Mouse (Mus musculus) induced T-regulatory cell, adult 2 months (primary cell): ENCODE results near the gene Camk2b.

Source experiments
- DNase-seq: peaks from one replicate; pipeline ENCODE4 v3.0.0-alpha.2; 2012; ENCODE audit warnings: low read depth

Gene Camk2b

GRCm38 (mm10) chr11:5983629-5984028 lies 82.5 kb downstream of the Camk2b start:
- no peak for DNase-seq

GRCm38 (mm10) chr11:5981323-5981722 lies 84.8 kb downstream of the Camk2b start:
- DNase-seq, result no peak

- DNase-seq, result no peak
Measured at GRCm38 (mm10) chr11:5980561-5980960, 85.6 kb downstream of the Camk2b start.

DNA sequence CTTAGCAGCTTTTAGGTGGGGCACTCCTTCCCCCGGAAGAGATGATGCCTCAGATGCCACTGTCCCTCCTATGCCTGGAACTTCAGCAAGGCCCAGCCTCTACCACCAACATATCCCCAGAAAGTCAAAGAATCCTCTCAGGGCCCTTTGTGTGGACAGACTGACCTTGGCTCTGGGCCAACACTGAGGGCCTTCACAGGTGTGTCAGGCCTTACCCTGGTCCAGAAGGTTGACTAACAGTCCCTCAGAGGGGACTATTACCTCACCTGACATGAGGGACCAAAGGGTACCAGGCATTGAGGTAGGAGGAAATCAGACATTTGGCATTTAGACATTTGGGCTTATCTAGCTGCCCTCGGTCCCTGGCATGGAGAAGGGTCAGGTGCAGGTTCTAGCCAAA lies 86.1 kb downstream of the Camk2b start:
- DNase-seq, result no peak

DNA sequence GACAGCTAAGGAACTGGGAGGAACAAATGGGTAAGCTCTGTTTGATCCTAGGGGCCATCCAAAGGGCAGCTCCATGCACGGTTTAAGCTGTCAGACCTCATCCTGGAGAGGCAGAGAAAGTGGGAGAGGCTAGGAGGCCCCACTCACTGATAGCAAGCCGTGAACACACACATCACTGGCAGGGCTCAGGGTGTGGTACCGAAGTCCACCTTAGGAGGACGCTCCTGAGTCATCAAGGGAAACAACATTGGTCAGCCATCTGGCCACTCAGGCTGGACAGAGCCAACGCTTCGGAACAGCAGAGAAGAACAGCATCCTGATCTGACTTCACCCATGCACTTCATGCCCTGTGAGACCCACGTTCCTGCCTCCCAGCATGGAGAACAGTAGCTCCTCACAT lies 87.1 kb downstream of the Camk2b start:
- DNase-seq, result no peak

- DNase-seq, result no peak
Measured at GRCm38 (mm10) chr11:5976106-5976505, 90.1 kb downstream of the Camk2b start.

- no peak for DNase-seq
Measured at GRCm38 (mm10) chr11:5975068-5975467, 91.1 kb downstream of the Camk2b start.

- no peak for DNase-seq
Measured at GRCm38 (mm10) chr11:5974053-5974452, 92.1 kb downstream of the Camk2b start.

GRCm38 (mm10) chr11:5973151-5973550 lies 93.0 kb downstream of the Camk2b start:
- DNase-seq, result no peak

- no peak for DNase-seq
Measured at GRCm38 (mm10) chr11:5971202-5971601, 95.0 kb downstream of the Camk2b start.

GRCm38 (mm10) chr11:5968223-5968622 lies 97.9 kb downstream of the Camk2b start:
- no peak for DNase-seq

DNA sequence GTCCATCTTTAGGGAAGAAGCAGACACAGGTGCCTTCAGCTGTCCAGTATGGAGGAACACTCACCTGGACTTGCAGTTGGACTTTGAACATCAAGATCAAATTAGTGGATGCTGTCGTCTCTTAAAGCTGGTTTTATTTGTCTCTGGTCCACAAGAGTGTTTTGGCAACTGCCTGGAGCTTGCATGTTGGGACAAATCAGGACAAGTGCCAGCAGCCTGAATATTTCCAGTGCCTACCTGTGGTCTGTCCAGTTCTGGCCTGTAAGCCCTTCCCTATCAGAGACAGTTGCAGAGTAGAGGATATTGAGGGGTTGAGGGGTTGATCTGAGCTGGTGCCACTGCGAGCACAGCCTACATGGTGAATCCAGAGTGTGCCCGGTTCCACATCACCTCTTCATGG lies 99.4 kb downstream of the Camk2b start:
- no peak for DNase-seq

- DNase-seq, result no peak
Measured at GRCm38 (mm10) chr11:5965865-5966264, 100.3 kb downstream of the Camk2b start.

DNA sequence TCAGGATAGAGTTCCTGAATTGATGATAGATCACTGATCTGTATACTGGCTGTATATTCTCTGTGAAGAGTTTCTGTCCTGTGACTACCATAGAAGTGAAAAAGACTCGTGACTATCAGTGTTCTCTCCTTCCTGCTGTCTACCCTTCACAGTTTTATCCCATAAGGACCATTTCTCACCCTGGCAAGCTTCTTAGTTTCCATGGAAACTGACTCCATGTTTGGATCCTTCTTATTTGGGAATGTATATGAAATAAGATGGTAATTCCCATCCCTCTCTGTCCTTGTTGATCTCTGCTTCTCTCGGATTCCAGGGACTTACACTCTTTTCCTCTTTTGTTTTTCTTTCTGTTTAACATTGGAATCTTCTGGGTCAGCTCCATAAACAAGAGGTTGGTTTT lies 106.1 kb downstream of the Camk2b start:
- no peak for DNase-seq

DNA sequence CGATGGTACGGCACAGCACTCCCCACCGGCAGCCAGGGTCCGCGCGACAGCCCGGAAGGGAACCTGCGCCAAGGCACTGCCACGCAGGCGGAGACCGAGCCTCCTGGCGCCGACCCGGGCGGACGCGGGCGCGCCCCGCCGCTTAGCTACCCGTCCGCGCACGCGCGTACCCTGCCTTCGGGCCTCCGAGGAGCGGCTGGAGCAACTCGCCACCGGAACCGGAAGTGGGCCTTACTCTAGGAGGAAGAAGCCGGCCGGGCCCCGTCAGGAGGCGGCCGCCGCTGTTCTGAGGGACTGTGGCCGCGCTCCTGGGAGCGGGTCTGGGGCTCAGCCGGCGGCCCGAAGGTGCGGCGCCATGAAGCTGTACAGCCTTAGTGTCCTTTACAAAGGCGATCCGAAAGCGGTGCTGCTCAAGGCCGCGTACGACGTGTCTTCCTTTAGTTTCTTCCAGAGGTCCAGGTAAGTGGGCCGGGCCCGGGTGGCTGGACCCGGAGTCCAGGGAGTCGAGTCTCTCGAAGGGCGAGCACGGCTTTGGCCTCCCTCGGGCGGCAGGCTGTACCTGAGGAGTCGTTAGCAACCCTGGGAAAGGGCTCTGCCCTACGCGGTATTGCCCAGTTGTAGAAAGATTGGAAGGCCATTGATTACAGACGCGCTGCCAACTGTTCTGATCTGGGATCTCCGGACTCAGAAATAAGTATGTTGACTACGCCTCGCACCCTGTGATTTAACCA lies 110.5 kb downstream of the Camk2b start, which contains the start of gene Ykt6:
Ykt6 (plus strand) TSS at position 148 of the 731 bp plus-strand sequence.
- DNase-seq, result peak; percentile 94

DNA sequence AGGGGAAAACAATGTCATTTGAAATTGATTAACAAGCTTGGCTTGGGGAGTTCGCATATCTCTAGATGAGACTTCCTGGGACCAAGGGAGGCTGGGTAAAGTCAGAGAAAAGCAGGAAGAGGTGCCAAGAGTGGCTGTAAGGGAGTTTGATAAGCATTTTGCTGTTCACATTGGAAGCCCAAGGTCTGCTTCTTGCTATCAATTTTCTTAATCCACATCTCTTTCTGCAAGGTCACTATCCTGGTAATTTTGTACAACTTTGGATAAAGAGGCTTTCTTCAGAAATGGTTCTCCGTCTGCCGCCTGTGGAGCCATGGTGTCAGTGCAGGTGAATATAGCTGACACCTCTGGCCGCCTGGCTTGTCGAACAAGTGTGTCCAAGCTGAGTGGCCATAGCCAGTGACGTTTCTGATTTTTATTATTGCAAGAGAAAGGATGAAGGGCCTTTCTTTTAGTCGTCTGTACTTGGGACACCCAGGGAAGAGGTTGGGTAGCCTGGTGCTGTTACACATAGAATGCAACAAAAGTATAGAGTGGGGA lies 111.1 kb downstream of the Camk2b start:
- peak; percentile 77 for DNase-seq

- DNase-seq, result no peak
Measured at GRCm38 (mm10) chr11:5954435-5954834, 111.7 kb downstream of the Camk2b start.

DNA sequence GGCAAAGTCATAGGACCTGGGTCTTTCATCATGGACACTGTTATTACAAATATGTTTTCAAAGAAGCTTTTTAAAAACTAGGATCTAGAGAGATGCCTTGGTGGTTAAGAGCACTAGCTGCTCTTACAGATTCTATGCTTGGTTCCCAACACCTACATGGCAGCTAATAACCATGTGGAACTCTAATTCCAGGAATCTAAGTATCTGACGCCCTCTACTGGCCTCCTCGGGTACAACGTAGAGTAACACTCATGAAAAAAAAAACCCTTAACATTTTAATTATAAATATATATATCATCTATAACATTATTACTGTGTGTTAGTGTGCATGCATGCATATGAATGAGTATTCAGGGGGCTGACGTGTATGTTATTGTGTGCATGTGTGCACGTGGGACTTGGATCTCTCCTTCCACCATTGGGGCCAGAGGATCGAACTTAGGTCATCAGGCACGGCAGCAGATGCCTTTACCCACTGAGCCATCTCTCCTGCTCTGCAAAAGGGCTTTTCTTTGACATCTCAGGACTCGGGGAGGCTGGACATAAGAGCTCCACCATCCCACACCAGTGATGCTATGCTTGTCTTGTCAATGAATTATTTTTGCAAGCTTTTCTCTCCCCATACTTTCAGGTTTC lies 112.9 kb downstream of the Camk2b start:
- peak; percentile 74 for DNase-seq

DNA sequence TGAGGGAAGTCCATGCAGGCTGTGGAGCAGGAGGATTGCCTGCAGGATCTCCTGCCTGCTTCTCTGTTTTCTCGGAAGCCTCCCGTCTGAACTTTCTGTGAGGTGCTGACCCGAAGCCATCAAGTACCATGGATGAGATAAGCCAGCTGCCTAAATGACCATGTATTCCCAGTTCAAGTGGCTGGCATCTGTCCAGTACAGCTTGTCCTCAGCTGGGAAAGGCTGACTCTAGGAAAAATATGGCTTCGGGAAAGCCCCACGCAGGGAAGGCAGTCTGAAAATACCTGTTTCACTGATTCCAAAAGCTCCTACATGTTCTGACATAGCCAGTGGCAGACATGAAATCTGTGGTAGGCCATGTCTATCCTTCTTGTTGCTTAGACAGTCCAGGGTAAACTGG lies 113.7 kb downstream of the Camk2b start:
- no peak for DNase-seq

- DNase-seq, result no peak
Measured at GRCm38 (mm10) chr11:5949586-5950352, 116.4 kb downstream of the Camk2b start, which contains the start of gene Gck. Gene Gck, minus strand, starts transcription at chr11:5950081.

DNA sequence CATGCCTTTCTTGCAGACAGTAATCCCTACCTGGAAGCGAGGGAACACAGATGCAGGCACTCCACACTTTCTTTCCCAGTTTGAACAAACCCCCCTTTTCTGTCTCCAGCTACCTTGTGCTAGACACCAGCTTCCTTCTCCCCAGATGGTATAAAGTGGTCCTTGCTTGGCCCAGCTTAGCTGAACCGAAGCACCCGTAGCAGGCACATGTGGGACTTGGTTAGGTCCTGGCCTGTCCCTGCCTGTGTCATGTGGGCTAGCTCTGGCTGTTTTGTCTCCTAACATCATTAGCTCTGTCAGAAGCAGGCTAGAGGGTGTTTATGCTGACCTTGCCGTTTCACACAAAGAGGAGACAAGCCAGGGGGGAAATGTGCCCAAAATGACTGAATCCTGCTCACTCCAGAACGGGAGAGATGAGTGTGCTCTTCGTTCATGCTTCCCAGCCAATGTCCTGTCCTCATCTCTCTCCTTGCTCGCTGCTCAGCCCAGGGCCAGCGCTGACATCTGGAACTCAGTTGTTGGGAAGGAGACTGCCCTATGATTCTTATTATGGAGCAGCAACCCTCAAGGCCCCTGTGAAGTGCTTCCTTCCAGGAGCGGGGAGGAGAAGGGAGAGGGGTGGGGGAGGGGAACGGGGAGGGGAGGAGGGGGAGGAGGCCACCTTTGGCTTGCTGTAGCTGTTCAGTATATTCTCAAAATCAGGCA lies 117.5 kb downstream of the Camk2b start:
- DNase-seq, result no peak

GRCm38 (mm10) chr11:5947796-5948195 lies 118.4 kb downstream of the Camk2b start:
- DNase-seq, result no peak
